Mouse (Mus musculus) MEL (cell line): ENCODE measurements around the gene Rab3c. TPM values are rescaled to one million over a fixed set of nuclear protein-coding genes. Genes with fewer than 3 reads are reported as not detected.

Source experiments
- DNase-seq: peaks from one replicate; pipeline ENCODE4 v3.0.0; 2011; ENCODE audit warnings: low read depth, low spot score
- H3K27ac ChIP-seq: 2 replicates; pipeline ENCODE4 v1.5.1; 2012; ENCODE audit warnings: low read depth, mild to moderate bottlenecking, control low read depth, low read length, moderate library complexity; ENCODE audit not compliant: control insufficient read depth
- H3K27me3 ChIP-seq, 2 experiments: fragments of 150-350 bp in 1 of 2; sonication (generic) in 1 of 2; 2 replicates each; pipeline ENCODE4 v1.6.1; 2012; ENCODE audit warnings: low read length in 2 of 2, mild to moderate bottlenecking in 2 of 2, improper control_type of control experiment in 1 of 2, moderate library complexity in 1 of 2; ENCODE audit not compliant: insufficient read depth in 2 of 2, control insufficient read depth in 1 of 2
- H3K36me3 ChIP-seq, 2 experiments: 2 replicates each; pipeline ENCODE4 v1.6.1; 2012 to 2014; ENCODE audit warnings: low read length in 2 of 2, improper control_type of control experiment in 1 of 2, inconsistent platforms in 1 of 2, mild to moderate bottlenecking in 1 of 2; ENCODE audit not compliant: insufficient read depth in 2 of 2, control insufficient read depth in 1 of 2
- H3K4me1 ChIP-seq, 2 experiments: fragments of 150-350 bp in 1 of 2; sonication (generic) in 1 of 2; 2 replicates each; pipeline ENCODE4 v1.6.1; 2012; ENCODE audit warnings: low read length in 2 of 2, improper control_type of control experiment in 1 of 2, mild to moderate bottlenecking in 1 of 2; ENCODE audit not compliant: insufficient read depth in 2 of 2, control insufficient read depth in 1 of 2
- H3K4me3 ChIP-seq, 2 experiments: fragments of 150-350 bp in 1 of 2; sonication (generic) in 1 of 2; 2 replicates each; pipeline ENCODE4 v1.5.1; 2012; ENCODE audit warnings: low read depth in 2 of 2, low read length in 2 of 2, mild to moderate bottlenecking in 2 of 2, moderate library complexity in 2 of 2, control low read depth in 1 of 2, improper control_type of control experiment in 1 of 2; ENCODE audit not compliant: control insufficient read depth in 1 of 2, insufficient read depth in 1 of 2
- H3K79me2 ChIP-seq: 2 replicates; pipeline ENCODE4 v1.6.1; 2012; ENCODE audit warnings: mild to moderate bottlenecking, low read length, moderate library complexity; ENCODE audit not compliant: control insufficient read depth, poor library complexity, insufficient read depth
- H3K9ac ChIP-seq: 2 replicates; pipeline ENCODE4 v1.6.1; 2012; ENCODE audit warnings: low read depth, mild to moderate bottlenecking, control low read depth, low read length, moderate library complexity; ENCODE audit not compliant: control insufficient read depth, poor library complexity, severe bottlenecking
- H3K9me3 ChIP-seq: fragments of 150-350 bp; sonication (generic); replicated peaks from 2 replicates; pipeline ENCODE4 v1.6.1; 2012; ENCODE audit warnings: mild to moderate bottlenecking, low read length, improper control_type of control experiment, moderate library complexity; ENCODE audit not compliant: insufficient read depth
- CHD1 ChIP-seq: IDR thresholded peaks from 2 replicates; pipeline ENCODE4 v1.6.1; 2012; ENCODE audit warnings: low read depth, mild to moderate bottlenecking, inconsistent platforms, low read length, improper control_type of control experiment
- CHD2 ChIP-seq: IDR thresholded peaks from 2 replicates; pipeline ENCODE4 v1.6.1; 2011; ENCODE audit warnings: low read length, improper control_type of control experiment
- E2F4 ChIP-seq: IDR thresholded peaks from 2 replicates; pipeline ENCODE4 v1.6.1; 2011; ENCODE audit warnings: low read depth, low read length, improper control_type of control experiment, borderline replicate concordance
- KAT2A ChIP-seq: conservative IDR thresholded peaks from 2 replicates; pipeline ENCODE4 v1.6.1; 2012; ENCODE audit warnings: low read depth, low read length, improper control_type of control experiment, inconsistent platforms
- MXI1 ChIP-seq: IDR thresholded peaks from 2 replicates; pipeline ENCODE4 v1.6.1; 2011; ENCODE audit warnings: mild to moderate bottlenecking, low read depth, low read length, improper control_type of control experiment
- MYB ChIP-seq: IDR thresholded peaks from 2 replicates; pipeline ENCODE4 v1.6.1; 2011; ENCODE audit warnings: mild to moderate bottlenecking, low read depth, low read length, improper control_type of control experiment
- NRF1 ChIP-seq: IDR thresholded peaks from 2 replicates; pipeline ENCODE4 v1.6.1; 2014; ENCODE audit warnings: low read depth, mild to moderate bottlenecking, inconsistent platforms, low read length, improper control_type of control experiment, moderate library complexity; ENCODE audit not compliant: poor library complexity, insufficient read depth, severe bottlenecking
- POLR2A ChIP-seq, 2 experiments: IDR thresholded peaks; 2 replicates each; pipeline ENCODE4 v1.6.1; 2011 to 2012; ENCODE audit warnings: low read length in 2 of 2, mild to moderate bottlenecking in 2 of 2, control low read depth in 1 of 2, improper control_type of control experiment in 1 of 2, low read depth in 1 of 2, moderate library complexity in 1 of 2; ENCODE audit not compliant: control insufficient read depth in 1 of 2, insufficient read depth in 1 of 2, poor library complexity in 1 of 2
- RAD21 ChIP-seq: IDR thresholded peaks from 2 replicates; pipeline ENCODE4 v1.6.1; 2011; ENCODE audit warnings: mild to moderate bottlenecking, low read depth, low read length, improper control_type of control experiment
- TCF12 ChIP-seq: IDR thresholded peaks from 2 replicates; pipeline ENCODE4 v1.6.1; 2014; ENCODE audit warnings: low read depth, mild to moderate bottlenecking, inconsistent platforms, low read length, improper control_type of control experiment, moderate library complexity
- UBTF ChIP-seq: IDR thresholded peaks from 2 replicates; pipeline ENCODE4 v1.6.1; 2012; ENCODE audit warnings: low read depth, mild to moderate bottlenecking, inconsistent platforms, low read length, improper control_type of control experiment, moderate library complexity, borderline replicate concordance; ENCODE audit not compliant: insufficient read depth
- ZC3H11A ChIP-seq: IDR thresholded peaks from 2 replicates; pipeline ENCODE4 v1.6.1; 2012; ENCODE audit warnings: low read depth, mild to moderate bottlenecking, inconsistent platforms, low read length, improper control_type of control experiment
- ZKSCAN1 ChIP-seq: IDR thresholded peaks from 2 replicates; pipeline ENCODE4 v1.6.1; 2012; ENCODE audit warnings: low read depth, mild to moderate bottlenecking, inconsistent platforms, low read length, improper control_type of control experiment, moderate library complexity
- ZNF384 ChIP-seq: IDR thresholded peaks from 2 replicates; pipeline ENCODE4 v1.6.1; 2012; ENCODE audit warnings: low read depth, mild to moderate bottlenecking, inconsistent platforms, low read length, improper control_type of control experiment
- polyA plus RNA-seq, 2 experiments: library from polyadenylated mRNA; stranded (reverse) in 1 of 2; unstranded in 1 of 2; fragments of >175 nt in 1 of 2; fragments of >200 nt in 1 of 2; gene quantifications; 2 replicates each; pipeline versions ENCODE4 v1.2.1 to v1.2.4; 2012; ENCODE audit warnings: low replicate concordance in 2 of 2, low read depth in 1 of 2; ENCODE audit not compliant: insufficient read length in 2 of 2, insufficient read depth in 1 of 2, missing spikeins in 1 of 2
- total RNA-seq: library from RNA; depleted of rRNA; stranded (reverse); fragments of 300-350 nt; gene quantifications from 2 replicates; pipeline ENCODE4 v1.2.3, GENCODE M21; 2012

Rab3c gene
- total and polyA plus RNA-seq, 3 experiments = not detected

- Histone ChIP-seq H3K4me1 (no peaks in the 10 kb centered on the region), H3K79me2 (no peaks in the 10 kb centered on the region), H3K27ac (no peak overlapping the region), H3K27me3 (no peaks in the 10 kb centered on the region), H3K9me3 (no peaks in the 10 kb centered on the region), H3K4me3 (no peak overlapping the region), H3K36me3 (no peaks in the 10 kb centered on the region), H3K9ac (no peak overlapping the region)
- DNase-seq = no peak
- TF ChIP-seq NRF1 = no peak
- no peak for TF ChIP-seq KAT2A
- no peak for TF ChIP-seq ZC3H11A
- no peak for TF ChIP-seq POLR2A (IDR thresholded peaks at IDR 0.05; ENCODE audit: control insufficient read depth in 1 of 2, insufficient read depth in 1 of 2, low read depth in 1 of 2, low read length in 2 of 2, poor library complexity in 1 of 2)
- TF ChIP-seq MXI1 = no peak
- TF ChIP-seq UBTF = no peak
Measured at GRCm38 (mm10) chr13:110094998-110095397, 185.8 kb downstream of the Rab3c start.

GRCm38 (mm10) chr13:110093720-110094685 is 186.8 kb downstream of the Rab3c start:
- TF ChIP-seq ZC3H11A (no peak), MYB (no peak), RAD21 (no peak), TCF12 (no peak), ZNF384 (no peak), CHD2 (no peak), E2F4 (no peak), ZKSCAN1 (no peak), CHD1 (no peak)
- Histone ChIP-seq H3K79me2 (no peaks in the 10 kb centered on the region), H3K36me3 (no peaks in the 10 kb centered on the region), H3K27me3 (no peaks in the 10 kb centered on the region), H3K9ac (no peak overlapping the region), H3K4me1 (no peaks in the 10 kb centered on the region), H3K9me3 (no peaks in the 10 kb centered on the region), H3K27ac (no peak overlapping the region), H3K4me3 (no peak overlapping the region)
- DNase-seq = no peak
